Mouse (Mus musculus): Measurements from ENCODE around the gene Schip1. TPM values are rescaled to one million over a fixed set of nuclear protein-coding genes. Genes with fewer than 3 reads are reported as not detected.

Schip1 gene
- polyA plus RNA-seq, 1 experiment from 2014 or later = 27.6 TPM

- Histone ChIP-seq H3K4me2 (replicated peaks; ENCODE audit: low read depth) (no peak overlapping the region), H3K9me3 (ENCODE audit: control insufficient read depth, low read length) (no peaks in the 10 kb centered on the region), H3K9ac (ENCODE audit: low read length) (no peak overlapping the region), H3K4me3 (ENCODE audit: low read depth, low read length) (no peak overlapping the region), H3K4me1 (replicated peaks; ENCODE audit: control insufficient read depth, insufficient read depth) (no peaks in the 10 kb centered on the region), H3K27ac (replicated peaks) (no peak overlapping the region), H3K27me3 (ENCODE audit: control insufficient read depth, insufficient read depth, low read length) (no peaks in the 10 kb centered on the region), H3K36me3 (ENCODE audit: control insufficient read depth, insufficient read depth, low read length) (no peaks in the 10 kb centered on the region)
- ATAC-seq (ENCODE audit: low FRiP score, low TSS enrichment) (no peak), DNase-seq (ENCODE audit: low spot score) (no peak)
- TF ChIP-seq EP300 (optimal IDR thresholded peaks at IDR 0.05) = no peak
- no peak for TF ChIP-seq CTCF (IDR thresholded peaks at IDR 0.05; ENCODE audit: low read depth)
- WGBS = 92% methylated on average over 6 of the region's 6 CpGs
Observed at GRCm38 (mm10) chr3:68659996-68660395, 595.4 kb downstream of the Schip1 start.

GRCm38 (mm10) chr3:68660538-68660937 is 595.9 kb downstream of the Schip1 start:
- Histone ChIP-seq H3K27me3 (ENCODE audit: control insufficient read depth, insufficient read depth, low read length) (no peaks in the 10 kb centered on the region), H3K4me2 (replicated peaks; ENCODE audit: low read depth) (no peak overlapping the region), H3K9ac (ENCODE audit: low read length) (no peak overlapping the region), H3K36me3 (ENCODE audit: control insufficient read depth, insufficient read depth, low read length) (no peaks in the 10 kb centered on the region), H3K4me3 (ENCODE audit: low read depth, low read length) (no peak overlapping the region), H3K27ac (replicated peaks) (no peak overlapping the region), H3K9me3 (ENCODE audit: control insufficient read depth, low read length) (no peaks in the 10 kb centered on the region), H3K4me1 (replicated peaks; ENCODE audit: control insufficient read depth, insufficient read depth) (no peaks in the 10 kb centered on the region)
- no peak for DNase-seq (ENCODE audit: low spot score)
- TF ChIP-seq CTCF (IDR thresholded peaks at IDR 0.05; ENCODE audit: low read depth) (no peak), EP300 (optimal IDR thresholded peaks at IDR 0.05) (no peak)
- no peak for ATAC-seq (ENCODE audit: low FRiP score, low TSS enrichment)
- 61% methylated on average over 4 of the region's 4 CpGs for WGBS

GRCm38 (mm10) chr3:68662386-68662785 is 597.8 kb downstream of the Schip1 start:
- no peaks in the 10 kb centered on the region for H3K27me3 ChIP-seq (ENCODE audit: control insufficient read depth, insufficient read depth, low read length)
- WGBS = 83% methylated on average over 5 of the region's 5 CpGs
- H3K9me3 ChIP-seq (ENCODE audit: control insufficient read depth, low read length) = no peaks in the 10 kb centered on the region
- no peaks in the 10 kb centered on the region for H3K36me3 ChIP-seq (ENCODE audit: control insufficient read depth, insufficient read depth, low read length)
- TF ChIP-seq EP300 (optimal IDR thresholded peaks at IDR 0.05) (no peak), CTCF (IDR thresholded peaks at IDR 0.05; ENCODE audit: low read depth) (no peak)
- no peaks in the 10 kb centered on the region for H3K4me1 ChIP-seq (replicated peaks; ENCODE audit: control insufficient read depth, insufficient read depth)
- no peak for ATAC-seq (ENCODE audit: low FRiP score, low TSS enrichment)
- no peak overlapping the region for H3K9ac ChIP-seq (ENCODE audit: low read length)
- H3K27ac ChIP-seq (replicated peaks) = no peak overlapping the region
- no peak overlapping the region for H3K4me3 ChIP-seq (ENCODE audit: low read depth, low read length)
- DNase-seq (ENCODE audit: low spot score) = no peak
- no peak overlapping the region for H3K4me2 ChIP-seq (replicated peaks; ENCODE audit: low read depth)

- Histone ChIP-seq H3K9me3 (ENCODE audit: control insufficient read depth, low read length) (no peaks in the 10 kb centered on the region), H3K9ac (ENCODE audit: low read length) (no peak overlapping the region), H3K27ac (replicated peaks) (no peak overlapping the region), H3K4me2 (replicated peaks; ENCODE audit: low read depth) (no peak overlapping the region), H3K4me3 (ENCODE audit: low read depth, low read length) (no peak overlapping the region), H3K4me1 (replicated peaks; ENCODE audit: control insufficient read depth, insufficient read depth) (no peaks in the 10 kb centered on the region), H3K27me3 (ENCODE audit: control insufficient read depth, insufficient read depth, low read length) (no peaks in the 10 kb centered on the region), H3K36me3 (ENCODE audit: control insufficient read depth, insufficient read depth, low read length) (no peaks in the 10 kb centered on the region)
- ATAC-seq (ENCODE audit: low FRiP score, low TSS enrichment) (no peak), DNase-seq (ENCODE audit: low spot score) (no peak)
- WGBS = 83% methylated on average over 6 of the region's 6 CpGs
- TF ChIP-seq CTCF (IDR thresholded peaks at IDR 0.05; ENCODE audit: low read depth) = no peak
- no peak for TF ChIP-seq EP300 (optimal IDR thresholded peaks at IDR 0.05)
Observed at GRCm38 (mm10) chr3:68664337-68664736, 599.7 kb downstream of the Schip1 start.

GRCm38 (mm10) chr3:68666377-68666776 is 601.8 kb downstream of the Schip1 start:
- ATAC-seq (ENCODE audit: low FRiP score, low TSS enrichment) = no peak
- Histone ChIP-seq H3K36me3 (ENCODE audit: control insufficient read depth, insufficient read depth, low read length) (no peaks in the 10 kb centered on the region), H3K9me3 (ENCODE audit: control insufficient read depth, low read length) (no peaks in the 10 kb centered on the region), H3K4me3 (ENCODE audit: low read depth, low read length) (no peak overlapping the region), H3K4me1 (replicated peaks; ENCODE audit: control insufficient read depth, insufficient read depth) (no peaks in the 10 kb centered on the region), H3K4me2 (replicated peaks; ENCODE audit: low read depth) (no peak overlapping the region), H3K9ac (ENCODE audit: low read length) (no peak overlapping the region), H3K27me3 (ENCODE audit: control insufficient read depth, insufficient read depth, low read length) (no peaks in the 10 kb centered on the region), H3K27ac (replicated peaks) (no peak overlapping the region)
- WGBS = 93% methylated on average over 7 of the region's 7 CpGs
- TF ChIP-seq EP300 (optimal IDR thresholded peaks at IDR 0.05) = no peak
- TF ChIP-seq CTCF (IDR thresholded peaks at IDR 0.05; ENCODE audit: low read depth) = no peak
- DNase-seq (ENCODE audit: low spot score) = no peak

GRCm38 (mm10) chr3:68667852-68668251 is 603.2 kb downstream of the Schip1 start:
- 98% methylated on average over 1 of the region's 1 CpGs for WGBS
- H3K27me3 ChIP-seq (ENCODE audit: control insufficient read depth, insufficient read depth, low read length) = no peaks in the 10 kb centered on the region
- H3K36me3 ChIP-seq (ENCODE audit: control insufficient read depth, insufficient read depth, low read length) = no peaks in the 10 kb centered on the region
- H3K4me1 ChIP-seq (replicated peaks; ENCODE audit: control insufficient read depth, insufficient read depth) = no peaks in the 10 kb centered on the region
- H3K4me2 ChIP-seq (replicated peaks; ENCODE audit: low read depth) = no peak overlapping the region
- H3K9me3 ChIP-seq (ENCODE audit: control insufficient read depth, low read length) = no peaks in the 10 kb centered on the region
- TF ChIP-seq CTCF (IDR thresholded peaks at IDR 0.05; ENCODE audit: low read depth) (no peak), EP300 (optimal IDR thresholded peaks at IDR 0.05) (no peak)
- H3K4me3 ChIP-seq (ENCODE audit: low read depth, low read length) = no peak overlapping the region
- H3K9ac ChIP-seq (ENCODE audit: low read length) = no peak overlapping the region
- no peak overlapping the region for H3K27ac ChIP-seq (replicated peaks)
- no peak for DNase-seq (ENCODE audit: low spot score)
- ATAC-seq (ENCODE audit: low FRiP score, low TSS enrichment) = no peak

Data from stomach, postnatal 0 days (tissue).